Mouse (Mus musculus) right cerebral cortex, postnatal 25 days (tissue): Measurements from ENCODE around the gene Ahnak.
"Not testable (repeated sequence)": the region's sequence is repeated elsewhere in the genome, so short reads cannot be mapped to it uniquely, and the experiment has no call there.

Experiments
- DNase-seq: peaks from one replicate; pipeline ENCODE4 v3.0.0; 2022

Gene Ahnak

DNA sequence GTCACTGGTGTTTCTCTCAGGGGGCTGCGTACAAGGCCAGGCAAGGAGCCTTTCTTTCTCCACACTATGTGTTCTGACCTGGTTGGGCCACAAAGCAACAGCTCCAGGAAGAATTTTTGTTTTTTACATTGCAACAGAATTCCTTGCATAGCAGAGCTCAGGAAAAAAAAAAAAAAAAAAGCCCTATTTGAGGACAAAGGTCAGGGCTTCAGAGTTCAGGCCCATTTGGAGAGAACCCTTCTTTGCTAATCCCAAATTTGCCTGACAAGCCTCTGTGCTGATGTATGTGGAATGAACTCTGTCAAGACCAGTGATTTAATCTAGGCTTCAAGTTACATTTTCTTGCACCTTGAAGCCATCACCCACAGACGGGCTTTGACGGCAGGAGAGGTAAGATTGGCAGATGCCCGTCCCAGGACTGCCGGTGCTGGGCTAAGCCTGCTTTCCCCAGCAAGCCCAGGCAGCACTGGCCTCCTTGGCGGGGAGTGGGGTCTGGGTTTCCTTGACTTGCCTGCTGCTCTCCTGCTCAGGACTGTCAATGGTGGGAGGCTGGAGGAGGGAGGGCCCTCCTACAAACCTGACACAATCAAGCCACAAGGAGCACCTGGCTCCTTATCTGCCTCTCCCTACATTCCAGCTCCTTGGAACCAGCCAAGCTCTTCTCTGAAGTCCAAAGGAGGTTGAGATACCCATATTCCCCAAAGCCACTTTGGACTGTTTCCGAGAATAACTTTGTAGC lies 58.3 kb downstream of the Ahnak start:
- DNase-seq, result no peak

GRCm38 (mm10) chr19:9047946-9048387 lies 58.9 kb downstream of the Ahnak start:
- no peak for DNase-seq

DNA sequence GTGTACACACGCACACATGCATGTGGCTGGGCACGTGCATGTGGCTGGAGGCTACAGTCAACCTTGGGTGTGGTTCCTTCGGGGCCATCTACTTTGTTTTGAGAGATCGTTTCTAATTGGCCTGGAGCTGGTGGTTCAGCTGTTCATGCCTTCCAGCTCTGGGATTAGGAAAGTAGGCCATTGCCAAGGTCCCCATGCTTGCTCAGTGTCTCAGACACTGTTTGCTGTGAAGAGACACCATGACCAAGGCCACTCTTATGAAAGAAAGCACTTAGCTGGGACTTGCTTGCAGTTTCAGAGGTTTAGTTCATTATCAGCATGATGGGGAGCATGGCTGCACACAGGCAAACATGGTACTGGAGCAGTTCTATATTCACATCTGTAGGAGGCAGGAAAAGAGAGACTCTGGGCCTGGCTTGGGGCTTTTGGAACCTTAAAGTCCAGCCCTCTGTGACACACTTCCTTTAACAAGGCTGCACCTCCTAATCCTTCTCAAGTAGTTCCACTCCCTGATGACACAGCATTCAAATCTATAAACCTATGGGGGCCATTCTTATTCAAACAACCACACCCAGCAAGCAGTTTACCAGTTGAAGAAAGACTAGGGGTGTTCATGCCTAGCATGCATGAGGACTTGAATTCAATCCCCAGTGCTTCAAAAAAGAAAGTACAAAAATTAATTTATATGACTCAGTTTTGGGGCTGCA lies 60.0 kb downstream of the Ahnak start:
- no peak for DNase-seq

- no peak for DNase-seq
Measured at GRCm38 (mm10) chr19:9050294-9051229, 61.5 kb downstream of the Ahnak start.

DNA sequence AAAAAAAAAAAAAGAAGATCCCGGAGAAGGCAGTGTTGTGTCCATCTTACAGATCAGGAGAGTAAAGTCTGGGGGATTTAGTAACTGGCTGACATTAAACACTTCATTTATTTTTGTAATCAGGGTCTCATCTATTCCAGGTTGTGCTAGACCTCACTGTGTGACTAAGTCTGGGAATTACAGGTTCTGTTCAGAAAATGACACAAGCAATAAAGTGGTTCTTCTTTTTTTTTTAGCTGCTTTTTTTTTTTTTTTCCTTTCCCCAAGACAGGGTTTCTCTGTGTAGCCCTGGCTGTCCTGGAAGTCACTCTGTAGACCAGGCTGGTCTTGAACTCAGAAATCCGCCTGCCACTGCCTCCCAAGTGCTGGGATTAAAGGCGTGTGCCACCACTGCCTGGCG lies 62.9 kb downstream of the Ahnak start:
- not testable (repeated sequence) for DNase-seq

DNA sequence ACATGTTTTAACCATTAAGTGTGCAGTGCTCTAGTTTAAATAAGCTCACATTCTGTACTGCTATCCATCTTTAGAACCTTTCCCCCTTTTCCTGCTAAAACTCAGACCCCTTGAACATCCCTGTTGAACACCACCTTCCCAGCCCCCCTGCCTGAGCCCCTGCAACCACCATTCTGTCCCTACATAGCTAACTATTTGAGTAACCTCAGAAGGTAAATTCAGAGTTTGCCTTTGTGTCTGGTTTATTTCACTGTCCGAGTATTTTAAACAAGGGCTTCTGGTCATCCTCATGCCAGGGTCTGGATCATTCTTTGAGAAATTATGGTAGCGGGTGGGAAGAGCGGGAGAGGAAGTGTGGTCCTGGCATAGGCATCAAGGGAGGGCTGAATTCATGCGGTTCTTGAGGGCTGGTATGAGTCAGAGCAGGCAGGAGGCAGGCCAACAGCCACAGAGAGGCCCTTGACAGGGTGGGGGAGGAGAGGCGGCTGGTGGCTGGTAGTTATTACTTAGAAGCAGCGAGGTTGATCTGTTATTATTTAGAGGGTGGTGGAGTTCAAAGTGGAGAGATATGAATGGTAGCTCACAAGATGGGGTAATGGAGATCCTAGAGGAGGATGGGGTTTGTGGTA lies 63.8 kb downstream of the Ahnak start:
- no peak for DNase-seq

DNA sequence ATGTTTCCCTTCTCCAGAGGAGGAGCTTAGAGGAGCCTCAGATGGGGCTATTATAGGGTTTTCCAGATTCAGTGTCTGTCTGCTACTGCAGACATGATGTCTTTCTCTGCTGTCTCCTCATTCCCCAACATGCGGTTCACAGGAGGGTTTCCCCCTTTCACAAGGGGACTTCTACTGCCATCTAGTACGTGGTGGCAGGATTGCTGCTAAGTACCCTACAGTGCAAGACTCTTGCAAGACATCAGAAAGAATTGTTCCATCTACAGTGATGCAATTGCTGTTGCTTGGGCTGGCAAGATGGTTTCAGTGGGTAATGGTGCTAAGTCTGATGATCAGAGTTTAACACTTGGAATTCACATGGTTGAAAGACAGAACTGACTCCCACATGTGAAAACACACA lies 66.1 kb downstream of the Ahnak start:
- no peak for DNase-seq

DNA sequence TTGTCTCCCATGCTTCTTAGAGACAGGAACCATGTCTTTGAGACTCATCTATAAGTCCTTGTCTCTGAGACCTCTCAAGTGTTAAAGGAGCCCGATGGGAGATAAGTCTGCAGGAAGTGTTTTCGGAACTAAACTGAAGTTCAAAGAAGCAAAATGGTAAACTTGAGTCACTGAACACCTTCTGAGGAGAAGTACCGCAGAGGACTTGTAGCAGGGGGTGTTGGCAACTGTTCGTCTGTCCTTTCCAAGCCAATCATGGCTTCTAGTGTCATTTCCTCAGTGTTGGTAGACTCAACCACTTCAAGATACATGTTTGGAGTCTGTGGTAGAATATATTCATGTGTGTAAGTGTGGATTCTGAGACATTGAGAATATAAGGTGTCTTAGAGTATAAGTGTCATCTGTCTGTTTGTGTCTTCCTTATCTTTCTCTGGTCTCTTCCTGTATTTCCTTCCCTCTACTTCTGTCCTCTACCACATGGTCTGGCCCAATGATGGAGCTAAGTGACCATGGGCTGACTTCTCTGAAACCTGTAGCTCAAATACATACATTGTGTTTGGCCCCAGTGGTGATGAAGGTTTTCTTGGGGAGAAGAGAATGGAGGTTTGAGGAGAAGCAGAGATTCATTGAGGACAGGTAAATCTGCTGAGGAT lies 66.7 kb downstream of the Ahnak start:
- DNase-seq, result no peak

- DNase-seq, result no peak
Measured at GRCm38 (mm10) chr19:9057679-9058078, 68.6 kb downstream of the Ahnak start.

GRCm38 (mm10) chr19:9058331-9058884 lies 69.3 kb downstream of the Ahnak start:
- DNase-seq, result no peak

- DNase-seq, result no peak
Measured at GRCm38 (mm10) chr19:9058944-9059343, 69.9 kb downstream of the Ahnak start.

DNA sequence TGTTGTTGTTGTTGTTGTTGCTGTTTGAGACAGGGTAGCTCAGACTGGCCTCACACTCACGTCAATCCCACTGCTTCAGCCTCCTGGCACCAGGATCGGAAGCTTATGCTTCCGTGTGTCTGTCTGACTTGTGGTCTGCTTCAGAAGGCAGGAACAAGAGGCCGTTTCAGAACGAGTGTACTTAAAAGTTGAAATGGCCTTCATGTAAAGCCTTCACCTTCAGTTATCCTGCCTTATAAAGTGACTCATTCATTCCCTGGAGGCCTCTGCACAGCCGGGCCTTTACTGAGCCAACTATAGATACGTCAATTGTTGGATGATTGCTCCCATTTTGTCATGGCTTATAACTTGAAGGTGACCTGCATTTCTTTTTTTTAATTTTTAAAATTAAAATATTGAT lies 70.3 kb downstream of the Ahnak start:
- no peak for DNase-seq

DNA sequence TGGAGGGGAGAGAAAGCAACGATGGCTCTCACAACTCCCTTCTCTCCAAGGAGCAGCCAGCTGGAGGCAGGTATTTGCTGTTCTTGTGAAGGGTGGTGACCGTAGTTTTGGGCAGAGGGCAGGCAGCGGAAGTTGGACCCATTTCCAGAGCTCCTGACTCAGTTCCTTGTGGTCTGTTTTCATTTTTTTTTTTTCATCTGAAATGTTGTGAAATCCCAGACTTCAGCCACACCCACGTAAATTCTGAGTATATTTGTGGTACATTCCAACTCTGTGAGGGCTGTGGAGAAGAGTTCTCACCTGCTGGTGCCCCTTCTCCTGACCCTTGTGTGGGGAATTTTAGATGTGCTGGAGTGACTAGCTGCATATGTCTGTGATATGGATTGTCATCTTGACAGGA lies 71.0 kb downstream of the Ahnak start:
- DNase-seq, result no peak

DNA sequence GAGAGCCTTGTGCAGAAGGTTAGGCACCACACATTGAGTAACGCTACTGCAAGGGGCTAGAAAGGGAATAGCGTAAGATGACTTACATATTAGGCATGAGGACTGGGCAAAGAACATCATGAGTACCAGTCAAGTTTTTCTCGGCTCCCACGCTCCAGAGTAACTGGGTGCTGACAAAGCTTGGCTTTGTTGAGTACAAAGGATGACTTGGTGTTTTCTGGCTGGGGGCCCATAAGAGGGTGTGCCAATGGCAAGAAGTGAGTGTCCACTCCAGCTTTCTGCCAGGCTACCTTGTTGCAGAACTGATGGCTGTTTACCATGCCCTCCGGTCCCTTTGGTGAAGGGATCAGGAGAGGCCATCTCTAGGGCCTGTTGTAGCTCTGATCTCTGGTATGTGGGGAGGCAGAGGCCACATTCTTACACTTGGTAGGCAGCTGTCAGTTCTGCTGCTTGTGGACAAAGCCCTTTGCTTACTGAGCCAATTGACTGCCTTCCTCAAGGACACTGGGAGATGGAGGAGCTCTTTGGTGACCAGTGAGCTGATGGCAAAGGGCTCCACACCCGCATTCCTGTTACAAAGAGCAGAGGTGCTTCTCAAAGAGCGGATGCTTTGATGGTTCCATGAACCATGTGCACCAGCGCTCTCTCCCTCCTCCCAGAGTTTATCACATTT lies 72.3 kb downstream of the Ahnak start:
- DNase-seq, result no peak

GRCm38 (mm10) chr19:9062822-9063221 lies 73.7 kb downstream of the Ahnak start:
- no peak for DNase-seq

DNA sequence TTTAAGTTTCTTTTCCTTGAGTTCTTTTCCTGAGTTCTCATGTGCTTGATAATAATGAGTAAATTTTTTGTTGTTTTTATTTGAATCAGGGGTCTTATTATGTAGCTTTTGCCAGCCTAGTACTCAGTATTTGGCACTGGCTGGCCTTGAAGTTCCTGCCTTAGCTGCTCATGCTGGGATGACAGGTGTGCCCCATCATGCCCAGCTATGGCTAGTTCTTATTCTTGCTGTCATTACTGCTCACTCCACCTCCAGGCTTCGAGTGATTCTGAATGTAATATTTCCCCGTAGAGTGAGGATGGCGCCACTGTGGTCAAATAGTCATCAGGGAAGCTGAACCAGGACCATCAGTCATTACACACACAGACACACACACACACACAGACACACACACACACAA lies 74.7 kb downstream of the Ahnak start:
- no peak for DNase-seq

- peak; percentile 35 for DNase-seq
Measured at GRCm38 (mm10) chr19:9065621-9066561, 76.8 kb downstream of the Ahnak start.

DNA sequence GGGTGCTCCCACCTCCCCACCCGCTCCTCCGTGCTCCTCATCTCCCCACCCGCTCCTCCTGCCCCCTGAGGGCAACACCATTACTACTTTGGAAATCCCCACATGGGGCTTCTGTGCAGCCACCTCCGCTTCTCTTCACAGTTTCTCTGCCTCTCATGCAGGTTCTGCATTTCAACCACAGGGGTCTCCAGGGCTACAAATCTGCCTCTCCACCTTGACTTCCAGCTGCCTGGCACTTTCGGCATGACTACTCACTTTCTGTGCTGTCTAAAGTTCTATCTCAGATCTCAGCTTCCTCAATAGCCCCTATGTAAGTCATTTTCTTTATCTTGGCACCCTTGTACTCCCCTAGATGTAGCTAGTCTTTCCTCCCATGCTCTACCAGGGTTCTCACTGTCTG lies 78.2 kb downstream of the Ahnak start:
- no peak for DNase-seq

DNA sequence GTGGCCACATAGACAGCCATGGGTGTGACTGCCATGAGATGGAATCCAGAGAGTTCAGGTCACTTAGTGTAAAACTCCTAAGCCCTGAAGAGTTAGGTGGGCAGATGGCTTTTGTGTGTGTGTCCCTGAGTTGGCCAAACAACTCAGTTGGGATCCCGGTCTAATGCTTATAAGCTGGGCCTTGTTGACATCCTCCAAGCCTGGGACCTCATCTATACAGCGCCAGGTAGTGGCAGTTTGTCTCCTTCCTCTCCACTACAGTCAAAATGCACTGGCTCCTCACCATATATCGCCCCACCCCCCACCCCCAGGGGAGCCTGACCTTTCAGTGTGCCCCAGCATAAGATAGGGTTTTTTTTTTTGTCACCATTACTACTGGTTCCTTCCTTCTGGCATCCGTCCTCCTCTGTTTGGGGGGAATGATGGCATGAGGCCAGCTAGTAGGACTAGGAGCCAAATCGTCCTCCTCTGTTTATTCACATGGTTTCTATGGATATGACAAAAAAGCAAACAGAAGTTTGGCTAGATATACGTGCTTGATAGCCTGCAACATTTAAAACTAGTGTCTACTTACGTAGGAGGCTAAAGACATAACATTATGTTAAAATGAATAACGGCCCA lies 80.7 kb downstream of the Ahnak start:
- peak; percentile 34 for DNase-seq

DNA sequence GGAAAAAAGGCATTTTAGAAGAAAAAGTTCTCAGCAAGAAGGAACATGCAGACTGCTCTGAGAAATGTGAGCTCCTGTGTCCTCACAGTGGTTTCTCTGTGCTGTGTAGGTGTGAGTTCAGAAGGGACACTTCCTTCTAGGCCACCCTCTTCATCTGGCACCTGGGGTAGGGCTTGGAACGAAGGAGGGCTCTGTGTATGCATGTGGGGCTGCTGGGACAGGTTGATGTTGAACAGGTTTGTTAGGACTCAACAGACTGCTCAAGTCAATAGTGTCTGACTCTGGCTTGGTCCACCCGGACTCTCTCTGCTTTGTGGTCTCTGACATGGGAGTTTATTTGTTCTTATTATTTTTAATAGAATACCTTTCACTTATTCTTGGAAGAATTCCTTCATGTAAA lies 81.2 kb downstream of the Ahnak start:
- DNase-seq, result no peak
